Mouse (Mus musculus): Measurements from ENCODE around the gene Fnbp1.

The Fnbp1 gene

GRCm38 (mm10) chr2:31019011-31019410 is 122.8 kb downstream of the Fnbp1 start:
- DNase-seq, result no peak

- DNase-seq, result no peak
Measured at GRCm38 (mm10) chr2:31018519-31018918, 123.3 kb downstream of the Fnbp1 start.

DNA sequence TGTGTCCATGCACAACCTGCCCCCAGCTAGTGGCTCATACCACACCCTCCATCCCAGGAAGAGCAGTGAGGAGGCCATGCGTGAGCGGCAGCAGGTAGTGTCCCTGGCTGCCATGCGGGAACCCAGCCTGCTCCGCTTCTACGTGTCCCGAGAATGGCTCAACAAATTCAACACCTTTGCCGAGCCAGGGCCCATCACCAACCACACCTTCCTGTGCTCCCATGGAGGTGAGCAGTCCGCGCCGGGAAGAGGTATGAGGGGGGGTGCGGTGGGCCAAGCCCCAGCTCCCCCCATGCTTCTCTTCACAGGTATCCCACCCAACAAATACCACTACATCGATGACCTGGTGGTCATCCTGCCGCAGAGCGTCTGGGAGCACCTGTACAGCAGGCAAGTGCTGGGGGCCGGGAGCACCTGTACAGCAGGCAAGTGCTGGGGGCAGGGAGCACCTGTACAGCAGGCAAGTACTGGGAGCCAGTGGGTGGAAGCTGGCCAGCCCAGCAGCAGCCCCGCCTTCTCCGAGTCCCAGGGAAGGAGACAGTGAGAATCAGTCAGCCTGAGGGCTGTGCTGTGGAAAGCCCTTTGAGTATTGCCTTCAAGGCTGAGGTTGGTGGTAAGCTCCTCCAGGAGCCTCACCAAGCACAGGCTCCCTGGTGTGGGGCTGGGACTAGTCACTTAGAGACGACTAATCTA is 124.0 kb downstream of the Fnbp1 start:
- DNase-seq, result no peak

DNA sequence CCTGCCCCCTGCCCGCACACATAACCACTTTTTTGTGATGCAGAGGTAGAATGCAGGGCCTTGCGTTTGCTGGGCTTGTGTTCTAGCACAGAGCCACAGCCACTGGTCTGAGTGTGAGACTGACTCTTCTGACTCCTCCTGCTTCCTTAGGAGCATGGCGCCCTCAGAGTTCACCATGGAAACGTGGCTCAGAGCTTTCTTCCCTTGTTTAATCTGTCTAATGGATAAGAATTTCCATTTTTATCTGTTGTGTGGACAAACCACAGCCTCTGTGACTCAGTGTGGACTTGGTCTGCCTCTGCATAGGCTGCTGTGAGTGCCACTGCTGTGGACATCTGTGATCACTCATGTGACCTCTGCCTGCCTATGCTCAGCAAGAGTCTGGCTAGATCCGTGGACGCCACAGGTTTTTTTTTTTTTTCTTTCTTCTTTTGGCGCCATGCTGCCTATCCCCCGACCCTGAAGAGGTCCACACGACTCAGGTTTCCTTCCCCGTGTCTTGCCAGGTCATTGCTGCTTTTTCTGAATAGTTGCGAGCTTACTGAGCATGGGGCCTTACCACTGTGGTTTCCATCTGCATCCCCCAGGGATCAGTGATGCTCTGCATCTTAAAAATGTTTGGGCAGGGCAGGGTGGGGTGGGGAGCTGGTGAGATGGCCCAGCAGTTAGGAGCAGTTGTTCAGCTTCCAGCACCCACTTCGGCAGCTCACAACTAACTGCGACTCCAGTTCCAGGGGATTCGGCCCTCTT is 128.3 kb downstream of the Fnbp1 start:
- no peak for DNase-seq

GRCm38 (mm10) chr2:31007208-31007607 is 134.6 kb downstream of the Fnbp1 start:
- DNase-seq, result no peak

- no peak for DNase-seq
Measured at GRCm38 (mm10) chr2:31006434-31006833, 135.4 kb downstream of the Fnbp1 start.

DNA sequence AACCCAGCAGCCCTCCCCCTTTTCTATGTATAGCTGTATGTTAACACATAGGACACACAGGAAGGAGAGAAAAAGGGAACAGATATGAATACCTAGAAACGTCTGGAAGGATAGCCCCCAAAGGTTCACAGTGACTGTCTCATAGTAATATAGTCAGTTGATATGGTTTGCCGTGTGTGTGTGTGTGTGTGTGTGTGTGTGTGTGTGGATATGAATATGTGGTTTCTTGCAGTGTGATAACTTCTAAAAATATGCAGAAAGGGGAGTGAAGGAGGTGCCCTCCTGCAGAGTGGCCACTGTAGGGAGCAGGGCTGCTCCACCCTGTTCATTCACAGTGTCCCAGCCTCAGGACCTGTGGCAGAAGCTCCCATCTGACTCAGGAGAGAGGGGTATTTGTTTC is 136.4 kb downstream of the Fnbp1 start:
- DNase-seq, result no peak

- DNase-seq, result no peak
Measured at GRCm38 (mm10) chr2:31002857-31003256, 139.0 kb downstream of the Fnbp1 start.

DNA sequence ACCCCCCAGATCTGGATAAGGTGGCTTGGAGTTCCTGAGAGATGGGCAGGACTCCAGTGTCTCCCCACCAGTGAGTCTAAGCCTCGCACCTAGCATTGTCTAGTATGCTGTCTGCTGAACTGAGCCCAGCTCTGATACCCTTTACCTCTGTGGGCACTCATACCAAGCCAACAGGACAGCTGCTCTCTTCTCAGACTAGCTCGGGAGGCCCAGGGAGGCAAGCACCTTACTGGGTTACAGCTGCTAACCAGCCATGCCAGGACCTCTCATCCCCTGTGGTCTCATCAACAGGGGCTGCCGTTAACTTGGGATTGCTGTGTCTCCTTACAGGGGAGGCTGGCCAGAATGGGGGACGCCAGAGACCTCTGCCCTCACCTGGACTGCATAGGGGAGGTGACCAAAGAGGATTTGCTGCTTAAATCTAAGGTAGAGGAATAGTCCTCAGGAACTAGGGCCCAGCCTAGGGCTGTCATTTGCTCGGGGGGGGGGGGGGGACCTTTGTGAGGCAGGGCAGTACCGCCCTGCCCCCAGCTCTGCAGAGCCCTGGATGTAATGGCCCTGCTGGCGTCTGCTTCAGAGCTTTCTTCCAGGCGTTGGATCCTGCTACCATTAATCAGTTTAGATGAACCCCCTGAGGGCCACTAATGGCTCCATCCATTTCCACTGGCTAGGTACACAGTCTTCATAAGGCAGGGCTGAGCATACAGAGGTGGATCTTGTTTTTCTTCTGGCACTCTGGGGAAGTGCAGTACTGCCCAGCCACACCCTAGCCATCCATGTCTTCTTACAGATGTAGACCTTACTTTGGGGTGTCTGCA is 143.2 kb downstream of the Fnbp1 start:
- DNase-seq, result no peak

DNA sequence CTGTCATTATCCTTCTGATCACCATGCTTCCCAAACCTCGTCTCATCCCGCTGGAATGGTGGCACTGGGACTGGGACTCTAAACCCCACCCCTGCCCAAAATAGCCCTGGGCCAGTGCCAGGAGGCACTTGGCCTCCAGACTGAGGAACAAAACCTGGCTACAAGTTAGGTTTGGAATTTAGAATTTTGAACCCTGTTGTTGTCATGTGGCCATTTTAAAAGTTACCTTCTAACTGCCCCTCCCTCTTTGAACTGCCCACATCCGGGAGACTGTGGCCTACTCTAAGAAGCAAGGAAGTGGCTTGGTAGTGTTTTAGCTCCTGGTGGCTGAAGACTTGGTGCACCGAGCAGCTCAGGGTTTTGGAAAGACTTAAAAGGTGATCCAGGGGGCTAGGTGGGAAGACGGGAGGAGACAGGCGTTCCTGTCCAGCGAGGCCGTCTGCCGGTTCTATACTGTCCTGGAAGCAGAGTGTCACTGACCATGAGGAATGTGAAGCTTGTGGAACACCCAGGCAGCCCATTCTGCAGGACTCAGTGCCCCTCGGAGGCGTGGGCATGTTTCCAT is 146.3 kb downstream of the Fnbp1 start:
- peak; percentile 53 for DNase-seq

DNA sequence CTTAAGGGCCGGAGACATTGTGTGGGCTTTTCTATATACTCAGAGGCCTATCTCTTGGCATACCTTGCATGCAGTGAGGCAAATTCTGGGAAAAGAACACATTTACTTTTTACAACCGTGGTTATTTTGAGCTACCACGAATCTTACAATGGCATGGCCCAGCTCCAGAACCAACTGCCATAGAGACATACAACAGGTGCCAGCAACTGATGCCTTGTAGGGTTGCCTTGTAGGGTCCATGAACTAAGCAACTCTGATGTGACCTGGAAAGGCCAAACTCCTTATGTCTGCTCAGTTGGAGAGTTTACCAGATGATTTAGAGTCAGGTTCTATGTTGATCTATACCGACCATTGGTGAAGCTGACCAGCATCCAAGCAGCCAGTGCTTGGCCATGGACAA is 147.0 kb downstream of the Fnbp1 start:
- DNase-seq, result no peak

DNA sequence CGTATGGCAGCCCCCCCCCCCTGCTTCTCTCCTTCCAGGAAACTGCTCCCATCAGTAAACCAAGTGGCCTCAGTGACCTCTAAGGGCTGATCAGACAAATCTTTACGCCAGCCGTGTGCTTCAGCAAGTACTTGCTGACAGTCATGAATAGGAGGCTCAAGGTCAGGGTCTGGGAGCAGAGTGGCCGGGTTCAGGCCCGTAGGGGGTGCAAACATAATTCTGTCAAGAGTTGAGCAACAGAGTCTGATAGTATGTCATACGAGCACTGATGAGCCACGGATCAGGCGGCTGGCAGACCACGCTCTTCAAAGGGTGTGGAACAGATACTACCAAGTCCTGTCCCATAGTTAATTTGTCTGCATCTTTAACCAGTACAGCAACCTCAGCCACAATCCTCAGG is 151.6 kb downstream of the Fnbp1 start:
- no peak for DNase-seq

GRCm38 (mm10) chr2:30985111-30986020 is 156.4 kb downstream of the Fnbp1 start:
- peak; percentile 61 for DNase-seq

- no peak for DNase-seq
Measured at GRCm38 (mm10) chr2:30983024-30983423, 158.8 kb downstream of the Fnbp1 start.

DNA sequence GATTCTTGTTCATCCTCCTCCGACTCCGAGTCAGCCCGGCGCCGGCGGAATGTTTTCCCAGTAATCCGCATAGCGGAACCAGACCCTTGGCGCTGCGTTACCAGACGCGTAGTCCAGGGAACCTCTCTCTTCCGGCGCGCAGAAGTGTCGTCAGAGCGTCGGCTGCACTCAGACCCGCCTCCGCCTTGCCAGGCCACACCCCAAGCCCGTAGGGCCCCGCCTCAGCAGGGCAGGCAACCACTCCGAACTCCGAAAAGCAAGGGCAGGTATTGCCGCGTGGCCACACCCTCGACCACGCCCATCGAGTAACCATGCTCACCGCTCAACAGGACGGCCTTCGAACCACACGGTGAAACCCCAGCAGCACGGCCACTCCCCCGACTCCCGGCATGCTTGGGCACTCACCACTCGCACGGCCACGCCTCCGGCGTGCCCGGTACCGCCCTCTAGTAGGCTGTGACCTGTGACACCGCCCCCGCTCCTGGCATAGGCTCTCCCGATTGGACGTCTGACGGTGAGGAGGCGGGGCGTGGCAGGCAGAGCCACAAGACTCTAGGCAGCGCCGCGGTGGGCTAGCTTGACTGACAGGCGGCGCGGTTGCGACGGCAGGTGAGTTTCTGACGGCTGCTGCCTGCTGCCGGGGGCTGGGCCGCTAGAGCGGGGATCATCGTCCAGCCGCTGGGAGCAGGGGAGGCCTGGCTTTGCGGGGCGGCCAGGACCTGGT is 159.9 kb downstream of the Fnbp1 start, which contains the start of the genes BC005624 and Usp20:
BC005624 (minus strand) TSS at position 412 of the 724 bp plus-strand sequence.
Usp20 (plus strand) TSS at position 490 of the 724 bp plus-strand sequence.
- peak; percentile 99 for DNase-seq

Data from kidney, adult 18-20 months (tissue).